Mouse (Mus musculus) left cerebral cortex, postnatal 36 days (tissue): ENCODE data around the gene Borcs8. TPM values are rescaled to one million over a fixed set of nuclear protein-coding genes. Genes with fewer than 3 reads are reported as not detected.

Experiments used
- DNase-seq, 2 experiments: peaks; one replicate each; pipeline ENCODE4 v3.0.0; 2021 to 2022; ENCODE audit warnings: low spot score in 2 of 2, mixed read lengths in 1 of 2
- intact Hi-C: fragments of 180-260 bp; cut with DNase I; formaldehyde crosslinking; loops from one replicate; pipeline ENCODE4 v1.15.1; 2025
- total RNA-seq, 2 experiments: library from RNA; stranded (reverse); gene quantifications; 2 replicates each; pipeline ENCODE4 v1.2.3; 2021

The Borcs8 gene
- total RNA-seq: 10 to 100 TPM; 47.9 to 50.5 TPM

- peak; percentile 97 to 98 for DNase-seq
- intact Hi-C loops: no loop called here
Observed at GRCm38 (mm10) chr8:70139026-70139857, at the start of gene Borcs8, which contains the start of the genes Rfxank and Mef2b. Borcs8 (plus strand) TSS chr8:70139499. Rfxank (minus strand) TSS chr8:70139154. Mef2b (plus strand) TSS chr8:70139711.

- no peak for DNase-seq
- intact Hi-C loops: no loop called here
Observed at GRCm38 (mm10) chr8:70092786-70093185, 46.5 kb upstream of the Borcs8 start.

- intact Hi-C loops: no loop called here
- peak in 1 of 2 experiments; percentile 49 for DNase-seq
Observed at GRCm38 (mm10) chr8:70099276-70099675, 40.0 kb upstream of the Borcs8 start.

GRCm38 (mm10) chr8:70100241-70100640 lies 39.1 kb upstream of the Borcs8 start:
- intact Hi-C loops: no loop called here
- DNase-seq: peak in 1 of 2 experiments; percentile 65

GRCm38 (mm10) chr8:70104506-70104905 lies 34.8 kb upstream of the Borcs8 start:
- no peak for DNase-seq
- intact Hi-C loops: no loop called here

- DNase-seq: no peak
- intact Hi-C loops: no loop called here
Observed at GRCm38 (mm10) chr8:70104922-70105321, 34.4 kb upstream of the Borcs8 start.

GRCm38 (mm10) chr8:70110451-70110850 lies 28.8 kb upstream of the Borcs8 start:
- no peak for DNase-seq
- intact Hi-C loops: no loop called here

GRCm38 (mm10) chr8:70111192-70111795 lies 28.0 kb upstream of the Borcs8 start:
- intact Hi-C loops: no loop called here
- DNase-seq: no peak

GRCm38 (mm10) chr8:70112401-70113016 lies 26.8 kb upstream of the Borcs8 start:
- no peak for DNase-seq
- intact Hi-C loops: no loop called here

- intact Hi-C loops: no loop called here
- no peak for DNase-seq
Observed at GRCm38 (mm10) chr8:70114488-70114887, 24.8 kb upstream of the Borcs8 start.

GRCm38 (mm10) chr8:70114892-70115291 lies 24.4 kb upstream of the Borcs8 start:
- no peak for DNase-seq
- intact Hi-C loops: no loop called here

- intact Hi-C loops: no loop called here
- no peak for DNase-seq
Observed at GRCm38 (mm10) chr8:70117611-70118010, 21.7 kb upstream of the Borcs8 start.

- intact Hi-C loops: no loop called here
- peak; percentile 74 to 81 for DNase-seq
Observed at GRCm38 (mm10) chr8:70118726-70119700, 20.3 kb upstream of the Borcs8 start.

- intact Hi-C loops: loop anchor here (10.0 kb wide), 1 partner anchor 206 kb away; no protein-coding TSS in a partner anchor
- peak; percentile 90 to 91 for DNase-seq
Observed at GRCm38 (mm10) chr8:70120667-70121066, 18.6 kb upstream of the Borcs8 start, which contains the start of gene Ncan. Ncan (minus strand) TSS chr8:70120873.

- intact Hi-C loops: loop anchor here (2.0 to 10.0 kb wide), 2 partner anchors 38 to 208 kb away; no protein-coding TSS in a partner anchor
- DNase-seq: no peak
Observed at GRCm38 (mm10) chr8:70122863-70123262, 16.4 kb upstream of the Borcs8 start.

GRCm38 (mm10) chr8:70124992-70125391 lies 14.3 kb upstream of the Borcs8 start:
- intact Hi-C loops: loop anchor here (10.0 kb wide), 1 partner anchor 210 kb away; no protein-coding TSS in a partner anchor

GRCm38 (mm10) chr8:70128435-70128834 lies 10.9 kb upstream of the Borcs8 start:
- intact Hi-C loops: loop anchor here (2.0 to 10.0 kb wide), 2 partner anchors 40 to 214 kb away; no protein-coding TSS in a partner anchor
- DNase-seq: peak in 1 of 2 experiments; percentile 51

More at GRCm38 (mm10) chr8:70124992-70125391, 14.3 kb upstream of the Borcs8 start:
- no peak for DNase-seq

GRCm38 (mm10) chr8:70129309-70129952 lies 9.9 kb upstream of the Borcs8 start:
- peak; percentile 64 to 68 for DNase-seq
- intact Hi-C loops: loop anchor here (2.0 to 10.0 kb wide), 2 partner anchors 41 to 215 kb away; no protein-coding TSS in a partner anchor
